Mouse (Mus musculus) inflammation-experienced regulatory T-cells, adult 6 months (primary cell): ENCODE measurements around the gene Vapb. TPM values are rescaled to one million over a fixed set of nuclear protein-coding genes. Genes with fewer than 3 reads are reported as not detected.
A peak's percentile ranks its signal among the peaks of the same experiment; 100 is the strongest.

ENCODE experiments used
- ATAC-seq: one replicate; pipeline ENCODE4 v1.8.0; 2017
- polyA plus RNA-seq, 3 experiments: library from polyadenylated mRNA; unstranded; fragments of 100-300 nt; shearing (Covaris generic); gene quantifications; one replicate each; pipeline ENCODE4 v1.2.1; 2017

Gene Vapb
- polyA plus RNA-seq, 3 experiments from 2014 or later, result 1.3 to 2.4 (median 1.7) TPM

- no peak for ATAC-seq
These were observed 56.7 kb downstream of the Vapb start for GRCm38 (mm10) chr2:173794018-173794417.

GRCm38 (mm10) chr2:173794531-173795510 is 57.5 kb downstream of the Vapb start:
- peak; percentile 77 for ATAC-seq

GRCm38 (mm10) chr2:173795801-173796673 is 58.7 kb downstream of the Vapb start:
- ATAC-seq, result no peak

GRCm38 (mm10) chr2:173796674-173796963 is 59.3 kb downstream of the Vapb start:
- no peak for ATAC-seq

DNA sequence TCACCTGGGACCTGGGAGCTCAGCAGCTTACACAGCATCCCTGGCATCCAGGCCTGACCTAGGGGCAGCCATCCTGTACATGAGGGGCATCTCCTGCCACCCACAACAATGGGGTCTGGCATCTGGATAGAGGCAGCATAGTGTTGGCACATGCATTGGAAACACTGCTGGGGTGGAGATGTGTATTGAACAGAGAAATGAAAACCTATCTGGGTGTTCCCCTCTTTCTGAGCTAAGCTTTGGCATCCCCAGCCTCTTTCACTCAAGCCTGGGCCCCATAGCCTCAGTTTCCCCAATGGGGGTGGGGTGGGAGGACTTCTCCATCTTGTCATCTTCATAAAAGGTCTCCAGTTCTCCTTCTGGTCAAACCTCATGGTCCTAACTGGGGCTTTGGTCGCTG is 62.2 kb downstream of the Vapb start:
- ATAC-seq, result no peak

DNA sequence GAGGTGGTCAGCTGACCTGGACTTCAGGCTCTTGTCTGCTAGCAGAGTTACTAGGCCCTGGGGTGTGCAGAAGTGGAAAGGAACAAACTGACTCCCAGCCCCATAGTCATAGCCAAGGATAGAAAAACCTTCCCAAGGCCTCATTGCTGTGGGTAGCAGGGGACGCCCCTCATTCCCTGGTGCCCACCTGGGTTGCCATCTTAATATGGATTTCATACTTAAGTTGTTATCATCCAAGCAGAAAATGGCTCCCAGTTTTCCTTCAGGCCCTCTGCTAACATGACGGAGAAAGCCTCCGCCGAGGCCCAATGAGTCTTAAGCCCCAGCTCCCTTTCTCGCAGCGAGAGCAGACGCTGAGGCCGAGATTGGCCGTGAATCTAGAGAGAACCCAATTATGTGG is 63.3 kb downstream of the Vapb start:
- ATAC-seq, result no peak

- no peak for ATAC-seq
These were observed 64.1 kb downstream of the Vapb start for GRCm38 (mm10) chr2:173801405-173801876.

DNA sequence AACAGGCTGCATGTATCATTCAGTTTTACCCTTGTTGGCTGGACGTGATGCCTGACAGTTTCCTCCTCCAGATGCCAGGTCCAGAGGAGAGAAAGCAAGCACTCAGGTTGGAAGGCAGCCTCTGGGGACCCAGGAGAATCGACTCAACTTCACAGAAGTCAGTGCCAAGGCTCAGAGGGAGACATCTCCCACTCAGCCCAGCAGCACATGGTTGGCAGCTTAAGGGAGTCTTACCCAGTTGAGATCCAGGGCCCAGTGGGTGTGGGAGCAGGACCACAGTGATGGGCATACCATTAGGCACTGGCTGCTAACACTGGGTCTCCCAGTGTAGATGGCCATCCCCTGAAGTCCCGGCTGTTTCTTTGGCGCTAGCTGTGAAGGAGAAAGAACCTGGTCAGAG is 64.9 kb downstream of the Vapb start:
- ATAC-seq, result no peak

- ATAC-seq, result no peak
These were observed 65.6 kb downstream of the Vapb start for GRCm38 (mm10) chr2:173802956-173803355.

DNA sequence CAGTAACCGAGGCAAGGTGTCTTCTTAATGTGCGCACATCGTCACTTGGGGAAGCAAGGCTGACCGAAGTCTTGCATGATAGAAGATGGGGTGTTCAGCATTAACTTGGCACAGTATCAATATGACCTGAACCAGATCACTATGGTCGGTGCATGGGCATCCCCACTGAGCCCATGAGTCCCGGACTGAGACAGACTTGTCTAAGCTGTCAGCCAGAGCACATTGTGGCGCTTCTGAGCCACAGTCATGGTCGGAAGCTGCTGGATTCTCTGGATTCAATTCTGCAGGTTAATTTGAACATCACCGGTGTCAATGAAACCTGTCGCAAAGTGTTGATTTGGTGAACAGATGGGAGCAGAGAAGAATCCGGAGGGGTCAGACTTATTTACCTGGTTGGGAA is 66.5 kb downstream of the Vapb start:
- ATAC-seq, result no peak

- ATAC-seq, result no peak
These were observed 69.3 kb downstream of the Vapb start for GRCm38 (mm10) chr2:173806621-173807020.

GRCm38 (mm10) chr2:173808942-173809341 is 71.6 kb downstream of the Vapb start:
- ATAC-seq, result no peak

DNA sequence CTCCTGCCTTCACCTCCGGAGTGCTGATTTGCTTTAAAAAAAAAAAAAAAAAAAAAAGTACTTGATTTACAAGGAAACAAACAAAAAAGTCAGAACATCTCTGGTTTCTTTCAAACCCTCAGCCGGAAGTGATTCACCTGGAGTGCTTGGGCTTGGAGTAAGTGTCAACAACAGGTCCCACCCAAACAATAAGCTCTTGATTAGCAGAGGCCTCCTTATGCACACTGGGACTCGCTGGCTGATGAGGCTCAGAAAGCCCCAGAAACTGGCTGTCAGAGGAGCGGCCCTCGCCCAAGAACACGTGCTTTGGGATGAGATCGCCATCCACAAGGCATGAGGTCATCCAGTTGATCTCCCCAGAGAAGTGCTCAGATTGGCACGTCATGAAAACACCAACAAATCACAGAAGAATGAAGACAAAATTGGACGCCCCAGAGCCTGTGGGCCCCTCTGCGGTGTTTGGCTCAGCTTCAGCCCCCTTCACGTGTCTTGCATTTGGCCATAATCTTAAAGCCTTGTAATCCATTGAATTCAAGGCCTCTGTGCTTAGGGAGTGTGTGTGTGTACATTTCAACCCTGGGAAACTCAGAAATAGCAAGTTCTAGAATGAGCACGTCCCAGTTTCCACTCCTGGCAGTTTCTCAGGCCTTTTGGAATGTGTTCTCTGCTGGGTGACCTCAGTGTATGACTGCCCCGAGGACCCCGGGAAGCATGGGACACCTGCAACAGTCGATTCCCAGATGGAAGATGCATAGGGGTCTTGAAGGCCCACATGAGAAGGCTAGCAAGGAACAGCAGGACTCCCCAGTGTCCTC is 72.9 kb downstream of the Vapb start:
- ATAC-seq, result no peak

DNA sequence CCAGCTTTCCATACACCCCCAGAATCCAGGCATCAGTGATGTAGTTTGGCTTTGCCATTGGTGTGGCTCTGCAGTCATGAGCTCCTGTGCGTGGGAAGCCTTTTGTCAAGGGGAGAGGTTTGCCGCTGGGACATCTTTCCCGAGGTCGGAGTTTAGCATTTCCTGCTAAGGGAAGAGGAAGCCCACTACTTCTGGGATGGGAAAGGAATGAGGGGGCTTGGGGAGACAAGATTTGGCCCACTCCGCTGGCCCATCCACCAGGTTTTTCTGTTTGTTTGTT is 73.5 kb downstream of the Vapb start:
- no peak for ATAC-seq

GRCm38 (mm10) chr2:173811850-173812249 is 74.5 kb downstream of the Vapb start:
- ATAC-seq, result no peak

DNA sequence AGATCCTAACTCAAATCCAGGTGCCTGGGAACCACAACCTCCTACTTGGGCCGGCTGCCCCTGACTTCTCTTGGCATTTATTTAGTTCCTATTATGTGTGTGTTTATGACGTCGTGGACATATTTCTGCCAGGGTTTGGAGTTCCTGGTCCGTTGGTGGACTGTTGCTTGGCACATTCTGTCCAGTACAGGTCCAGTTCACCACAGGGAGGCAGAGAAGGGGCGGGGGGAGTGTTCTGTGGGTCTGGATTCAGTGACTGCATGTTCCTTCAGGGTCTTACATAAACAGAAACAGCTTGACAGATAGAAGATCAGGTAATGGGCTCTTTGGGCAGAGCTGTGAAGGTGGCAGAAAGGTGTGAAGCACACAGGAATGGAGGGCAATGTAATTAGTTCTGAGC is 75.8 kb downstream of the Vapb start:
- ATAC-seq, result no peak

DNA sequence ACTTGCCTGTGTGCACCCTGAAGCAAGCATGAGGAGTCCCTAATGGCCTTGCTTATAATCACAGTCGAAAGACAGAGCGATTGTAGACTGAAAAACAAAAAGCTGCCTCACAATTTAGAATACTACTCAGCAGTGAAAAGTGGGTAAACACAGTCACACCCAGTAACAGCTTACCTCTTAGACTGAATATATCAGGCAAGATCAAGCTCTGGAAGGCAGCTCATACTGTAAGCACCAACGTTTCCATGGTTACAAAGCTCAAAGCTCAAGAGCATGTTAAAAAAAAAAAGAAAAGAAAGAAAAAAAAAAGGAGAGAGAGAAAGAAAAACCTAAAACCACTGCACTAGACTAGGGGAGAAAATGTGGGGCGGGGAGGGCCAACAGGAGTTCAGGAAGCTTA is 89.0 kb downstream of the Vapb start:
- ATAC-seq, result no peak

- ATAC-seq, result no peak
These were observed 89.9 kb downstream of the Vapb start for GRCm38 (mm10) chr2:173827228-173827627.

DNA sequence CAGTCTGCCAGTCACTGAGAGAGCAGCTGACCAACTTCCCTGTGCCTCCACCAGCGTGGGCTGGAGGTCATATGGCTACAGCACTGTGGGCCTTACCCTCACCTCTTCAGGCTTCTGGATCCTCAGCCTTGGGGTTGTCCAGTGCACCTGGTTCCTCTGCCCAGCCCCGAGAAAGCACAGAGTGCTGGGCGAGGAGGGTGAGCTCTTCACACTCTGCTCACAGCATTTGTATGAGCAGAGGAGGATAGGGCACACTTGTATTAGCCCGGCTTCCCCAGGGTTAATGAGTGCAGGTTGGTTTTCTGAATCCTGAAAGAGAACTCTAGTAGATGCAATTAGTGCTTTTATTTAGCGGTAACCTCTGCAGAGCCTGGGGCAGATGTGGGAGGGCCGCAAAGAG is 90.8 kb downstream of the Vapb start:
- no peak for ATAC-seq

- no peak for ATAC-seq
These were observed 95.6 kb downstream of the Vapb start for GRCm38 (mm10) chr2:173832828-173833492.
